Mouse (Mus musculus): Measurements from ENCODE around the gene Erp27.
"Not testable (repeated sequence)": the region's sequence is repeated elsewhere in the genome, so short reads cannot be mapped to it uniquely, and the experiment has no call there.

DNA sequence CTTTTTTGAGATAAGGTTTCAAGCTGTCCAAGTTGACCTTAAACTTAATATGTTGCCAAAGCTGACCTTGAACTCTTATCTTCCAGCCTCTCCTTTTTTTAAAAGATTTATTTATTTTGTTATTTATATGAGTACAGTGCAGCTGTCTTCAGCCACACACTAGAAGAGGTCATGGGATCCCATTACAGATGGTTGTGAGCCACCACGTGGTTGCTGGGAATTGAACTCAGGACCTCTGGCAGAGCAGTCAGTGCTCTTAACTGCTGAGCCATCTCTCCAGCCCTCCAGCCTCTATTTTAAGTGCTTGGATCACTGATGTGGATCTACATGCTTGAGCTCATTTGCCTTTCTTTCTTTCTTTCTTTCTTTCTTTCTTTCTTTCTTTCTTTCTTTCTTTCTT is 37.2 kb downstream of the Erp27 start:
- not testable (repeated sequence) for TF ChIP-seq BHLHE40 (IDR thresholded peaks at IDR 0.05; ENCODE audit: low read depth, low read length); CTCF (conservative IDR thresholded peaks at IDR 0.05 in 1 of 2, IDR thresholded peaks at IDR 0.05 in 1 of 2; ENCODE audit: low read depth in 2 of 2, low read length in 2 of 2); POLR2A (IDR thresholded peaks at IDR 0.05; ENCODE audit: low read depth, low read length); RAD21 (IDR thresholded peaks at IDR 0.05; ENCODE audit: low read depth, low read length); CHD1 (IDR thresholded peaks at IDR 0.05; ENCODE audit: low read depth, low read length); POLR2AphosphoS2 (IDR thresholded peaks at IDR 0.05; ENCODE audit: low read depth, low read length); EP300 (IDR thresholded peaks at IDR 0.05; ENCODE audit: low read length); PAX5 (IDR thresholded peaks at IDR 0.05; ENCODE audit: low read length)

All from CH12.LX (cell line).